Mouse (Mus musculus): Measurements from ENCODE around the gene Ccdc136.

Gene Ccdc136

DNA sequence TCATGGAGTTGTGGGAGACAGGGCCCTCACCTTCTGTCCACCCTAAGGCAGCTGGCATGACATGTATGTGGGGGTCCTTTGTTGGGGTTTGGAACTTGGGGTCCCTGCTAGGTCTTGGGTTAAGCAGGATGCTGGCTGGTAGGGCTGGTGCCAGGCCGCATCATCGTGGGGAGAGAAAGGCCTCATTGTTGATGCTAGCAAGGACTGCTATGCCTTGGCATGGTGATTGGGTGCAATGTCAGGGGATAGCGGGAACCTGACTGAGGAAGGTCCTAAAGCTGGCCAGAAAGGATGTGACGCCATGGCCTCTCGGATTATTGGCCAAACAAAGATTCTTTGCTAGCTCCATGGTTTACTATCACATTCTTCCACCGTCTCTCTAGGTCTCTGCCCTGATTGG, 43.7 kb downstream of the Ccdc136 start:
- DNase-seq: no peak

- DNase-seq: peak; percentile 35 to 73
These were observed 48.7 kb downstream of the Ccdc136 start for GRCm38 (mm10) chr6:29444773-29445172.

DNA sequence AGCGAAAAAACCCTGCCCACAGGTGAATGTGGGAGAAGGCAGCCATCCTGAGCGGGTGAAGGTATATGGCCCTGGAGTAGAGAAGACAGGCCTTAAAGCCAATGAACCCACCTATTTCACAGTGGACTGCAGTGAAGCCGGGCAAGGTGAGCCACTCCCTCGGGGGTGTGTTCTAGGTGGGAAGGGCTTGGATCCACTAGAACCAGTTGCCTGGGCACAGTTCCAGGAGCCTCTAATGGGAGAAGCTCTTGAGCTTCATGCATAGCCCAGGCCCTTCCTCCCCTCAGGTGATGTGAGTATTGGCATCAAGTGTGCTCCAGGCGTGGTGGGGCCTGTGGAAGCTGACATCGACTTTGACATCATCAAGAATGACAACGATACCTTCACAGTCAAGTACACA, 49.2 kb downstream of the Ccdc136 start:
- peak in 1 of 2 experiments; percentile 30 for DNase-seq

GRCm38 (mm10) chr6:29449858-29450257, 53.7 kb downstream of the Ccdc136 start:
- no peak for DNase-seq

DNA sequence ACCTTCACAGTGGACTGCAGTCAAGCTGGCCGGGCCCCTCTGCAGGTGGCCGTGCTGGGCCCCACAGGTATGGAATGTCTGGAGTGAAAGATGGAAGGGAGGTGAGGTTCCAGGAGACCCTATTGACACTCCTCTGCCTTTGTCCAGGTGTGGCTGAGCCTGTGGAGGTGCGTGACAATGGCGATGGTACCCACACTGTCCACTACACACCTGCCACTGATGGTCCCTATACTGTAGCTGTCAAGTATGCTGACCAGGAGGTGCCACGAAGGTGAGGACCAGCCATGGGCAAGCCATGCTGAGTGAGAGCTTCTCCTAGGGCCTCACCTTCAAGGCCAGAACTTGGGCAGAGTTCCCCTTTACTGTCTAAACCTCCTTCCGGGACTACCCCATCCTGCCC, 54.6 kb downstream of the Ccdc136 start:
- DNase-seq: no peak

- no peak for DNase-seq
These were observed 65.4 kb downstream of the Ccdc136 start for GRCm38 (mm10) chr6:29461502-29461901.

GRCm38 (mm10) chr6:29463388-29463787, 67.3 kb downstream of the Ccdc136 start:
- no peak for DNase-seq

DNA sequence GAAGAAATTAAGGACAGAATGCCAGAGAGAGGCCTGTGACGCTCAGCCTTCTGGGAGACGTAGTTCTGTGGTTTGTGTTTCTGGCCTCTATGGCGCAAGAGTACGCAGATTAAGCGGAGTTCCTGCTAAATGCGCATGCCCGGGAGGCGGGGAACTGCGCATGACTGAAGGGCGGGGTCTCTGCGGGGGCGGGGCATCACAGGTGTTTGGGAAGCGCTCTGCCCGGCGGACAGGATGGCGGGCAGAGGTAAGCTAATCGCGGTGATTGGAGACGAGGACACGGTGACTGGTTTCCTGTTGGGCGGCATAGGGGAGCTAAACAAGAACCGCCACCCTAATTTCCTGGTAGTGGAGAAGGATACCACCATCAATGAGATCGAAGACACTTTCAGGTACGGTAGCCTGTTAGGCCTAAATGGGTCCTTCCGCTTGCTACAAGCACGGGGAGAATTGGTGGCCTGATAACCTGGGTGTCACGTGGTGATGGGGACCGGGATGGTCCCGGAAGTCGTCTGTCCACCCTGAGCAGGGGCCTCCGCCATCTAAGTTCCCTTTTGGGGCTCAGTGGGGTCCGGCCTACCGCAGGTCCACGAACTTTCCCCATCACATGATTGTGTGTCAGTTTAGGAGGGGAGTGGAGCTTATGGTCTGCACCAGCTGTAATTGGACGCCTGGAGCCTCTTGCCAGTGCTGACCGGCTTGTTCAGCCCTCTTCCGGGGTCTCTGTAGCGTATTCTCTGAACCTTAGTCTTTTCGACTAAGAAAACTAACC, 71.7 kb downstream of the Ccdc136 start, which contains the start of gene Atp6v1f:
Atp6v1f (plus strand) TSS at position 136 of the 772 bp plus-strand sequence.
- peak; percentile 97 to 98 for DNase-seq

DNA sequence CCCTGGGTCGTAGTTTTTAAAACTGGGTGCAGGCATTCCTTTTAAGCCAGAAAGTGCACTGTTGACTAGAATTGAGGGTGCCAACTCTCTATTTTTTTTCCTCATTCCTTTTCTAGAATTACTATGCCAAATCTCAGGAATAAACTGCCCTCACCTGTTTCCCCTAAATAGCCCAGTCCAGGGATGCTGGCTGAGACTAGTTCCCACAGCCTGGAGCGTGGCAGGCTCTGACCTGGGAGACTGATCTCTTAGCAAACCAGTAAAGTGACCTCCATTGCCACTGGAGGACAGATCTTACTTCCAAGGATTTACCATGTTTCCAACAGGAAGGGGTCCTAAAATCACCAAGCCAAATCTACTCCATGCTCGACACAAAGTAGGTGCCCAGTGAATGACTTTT, 72.7 kb downstream of the Ccdc136 start:
- DNase-seq: no peak

DNA sequence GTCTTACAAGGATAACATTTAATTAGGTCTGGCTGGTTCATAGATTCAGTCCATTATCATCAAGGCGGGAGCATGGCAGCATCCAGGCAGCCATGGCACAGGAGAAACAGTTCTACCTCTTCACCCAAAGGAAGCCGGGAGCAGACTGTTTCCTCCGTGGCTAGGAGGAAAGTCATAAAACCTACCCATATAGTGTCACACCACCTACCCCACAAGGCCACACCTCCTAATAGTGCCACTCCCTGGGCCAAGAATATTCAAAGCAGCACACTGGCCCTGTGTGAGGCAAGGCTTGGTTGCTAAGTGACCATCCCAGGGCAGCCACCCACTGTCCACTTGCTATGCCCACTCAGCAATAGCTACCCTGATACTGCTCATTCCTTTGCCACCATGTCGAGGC, 75.0 kb downstream of the Ccdc136 start, which contains the start of gene Atp6v1fnb:
Atp6v1fnb (plus strand) TSS at position 301 of the 400 bp plus-strand sequence.
- DNase-seq: no peak

- DNase-seq: peak; percentile 35 to 36
These were observed 78.0 kb downstream of the Ccdc136 start for GRCm38 (mm10) chr6:29473941-29474691.

DNA sequence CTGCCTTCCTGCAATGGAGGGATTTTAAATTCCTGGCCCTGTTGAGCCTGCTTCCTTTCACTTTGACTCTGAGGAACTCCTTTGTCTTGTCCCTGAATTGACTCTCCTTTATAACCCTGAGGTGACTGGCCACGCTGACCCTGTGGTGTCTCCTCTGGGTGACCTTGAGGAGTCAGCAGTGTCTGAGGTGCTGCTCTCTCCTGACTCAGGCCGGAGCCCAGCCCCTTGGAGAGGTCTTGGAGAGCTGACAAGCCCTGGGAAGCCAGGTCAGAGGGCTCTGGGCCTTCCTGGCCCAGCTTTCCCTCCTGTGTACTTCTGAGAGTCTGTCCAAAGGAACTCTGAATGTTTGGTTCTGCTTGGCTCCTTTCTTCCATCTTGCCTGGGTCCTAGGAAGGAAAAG, 78.6 kb downstream of the Ccdc136 start:
- DNase-seq: no peak
